Mouse (Mus musculus) spleen, embryonic (tissue): ENCODE measurements around the gene Atrnl1.

Source experiments
- CTCF ChIA-PET: fragments of 350-600 bp; sonication (Branson Sonifier 250); formaldehyde crosslinking; loops from one replicate; lab custom pipeline; 2022; lab: Charles Lee

Atrnl1 gene

DNA sequence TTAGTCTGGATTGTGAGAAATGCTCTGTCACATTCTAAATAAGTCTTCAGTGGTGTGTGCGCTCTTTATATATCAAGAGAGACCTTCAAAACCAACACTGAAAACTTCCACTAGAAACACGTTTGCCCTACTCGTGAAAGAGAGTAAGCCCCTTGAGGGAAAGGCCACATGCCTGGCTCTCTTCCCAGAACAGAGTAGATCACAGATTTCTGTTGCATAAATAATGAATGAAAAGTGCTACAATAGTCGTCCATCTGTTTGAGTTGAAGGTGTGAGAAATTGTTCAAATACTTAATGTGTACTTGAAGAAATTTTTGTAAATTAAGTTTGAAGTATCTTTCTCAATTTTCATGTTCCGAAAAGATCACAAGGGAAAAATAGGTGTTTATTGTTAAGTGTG is 312.2 kb downstream of the Atrnl1 start:
- CTCF ChIA-PET: no interaction called here

DNA sequence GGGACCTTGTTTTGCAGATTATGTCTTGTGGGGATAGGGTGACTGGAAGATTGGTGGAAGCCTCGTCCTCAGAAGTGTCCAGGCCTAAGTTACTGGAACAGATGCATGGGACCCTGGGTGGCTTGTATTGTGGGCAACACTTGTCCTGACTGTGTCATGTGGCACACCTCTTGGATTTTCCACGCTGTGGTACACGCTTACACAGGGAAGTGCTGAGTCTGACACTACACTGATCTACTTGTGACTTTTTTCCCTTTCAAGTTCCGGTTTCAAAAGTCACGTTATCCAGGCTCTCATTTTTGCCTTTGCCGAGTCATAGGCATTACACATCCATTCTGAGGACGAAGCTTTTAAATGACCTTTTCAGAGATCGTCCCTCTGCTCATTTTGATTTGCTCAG is 314.0 kb downstream of the Atrnl1 start:
- CTCF ChIA-PET: no interaction called here

DNA sequence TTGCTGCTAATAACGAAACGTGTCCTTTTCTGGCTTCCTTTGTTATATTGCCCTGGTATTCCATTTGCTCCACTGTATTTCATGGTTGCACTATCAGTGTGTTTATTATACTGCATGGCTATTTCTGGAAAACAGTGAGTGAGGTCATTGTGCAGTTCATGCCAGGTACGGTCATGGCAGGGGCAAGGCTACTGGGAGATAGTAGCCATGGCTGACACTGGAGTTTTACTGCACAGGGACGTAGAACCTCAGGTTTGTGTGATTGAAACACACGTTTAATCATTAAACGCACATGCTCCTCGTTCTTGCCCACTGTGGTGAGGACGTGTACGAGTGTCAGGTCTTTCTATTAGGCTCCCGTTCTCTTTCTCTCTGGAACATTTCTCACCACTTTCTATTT is 314.8 kb downstream of the Atrnl1 start:
- CTCF ChIA-PET: no interaction called here

DNA sequence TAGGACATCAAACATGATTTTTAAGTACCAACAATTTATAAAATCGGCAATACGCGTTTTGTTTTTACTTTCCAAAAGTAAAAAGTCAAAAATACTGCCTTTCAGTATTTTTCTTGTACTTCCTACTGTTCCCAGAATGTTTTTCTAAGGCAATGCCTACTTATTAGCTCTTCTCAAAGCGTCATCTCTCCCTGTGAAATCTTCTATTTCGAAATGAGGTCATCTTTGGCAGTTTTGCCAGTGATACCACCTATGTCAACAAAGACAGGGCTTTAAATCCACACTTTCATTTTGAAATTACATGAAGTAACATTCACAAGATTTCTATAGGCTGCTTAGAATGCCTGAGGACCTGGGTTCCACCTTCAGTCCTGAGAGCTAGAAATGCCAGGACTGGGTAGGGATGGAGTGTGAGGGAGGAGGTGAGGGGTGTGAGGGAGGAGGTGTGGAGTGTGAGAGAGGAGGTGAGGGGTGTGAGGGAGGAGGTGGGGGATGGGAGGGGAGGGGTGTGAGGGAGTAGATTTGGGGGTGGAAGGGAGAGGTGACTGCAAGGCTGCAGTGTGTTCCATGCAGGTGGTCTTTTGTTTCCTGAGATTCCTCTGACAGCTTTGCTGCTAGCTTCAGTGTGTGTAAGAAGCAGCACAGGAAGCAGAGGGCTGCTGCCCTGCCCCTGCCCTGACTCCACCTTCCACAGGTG is 315.5 kb downstream of the Atrnl1 start:
- CTCF ChIA-PET: no interaction called here

DNA sequence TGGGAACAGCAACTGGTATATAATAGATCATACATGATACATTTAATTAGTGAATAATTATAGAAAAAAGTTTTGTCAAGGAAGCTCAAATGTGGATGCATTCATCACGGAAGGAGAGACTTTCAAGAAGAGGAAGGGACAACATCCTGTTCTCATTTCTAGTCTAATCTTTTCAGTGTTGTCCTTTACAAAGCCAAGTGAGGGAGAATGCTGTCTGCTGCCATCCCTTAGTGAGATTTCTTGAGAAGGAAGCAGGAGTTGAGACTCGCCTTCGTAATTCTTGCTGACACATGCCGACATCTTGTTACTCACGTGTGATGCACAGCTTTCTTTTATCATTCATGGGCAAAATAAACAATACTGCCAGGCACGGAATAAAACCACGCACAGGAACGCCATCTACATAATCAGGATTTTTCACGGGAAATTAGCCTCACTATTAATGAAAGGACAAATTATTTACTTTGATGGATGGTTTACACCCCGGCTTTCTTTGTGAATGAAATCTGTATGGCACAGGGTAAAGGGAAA is 316.2 kb downstream of the Atrnl1 start:
- CTCF ChIA-PET: no interaction called here

DNA sequence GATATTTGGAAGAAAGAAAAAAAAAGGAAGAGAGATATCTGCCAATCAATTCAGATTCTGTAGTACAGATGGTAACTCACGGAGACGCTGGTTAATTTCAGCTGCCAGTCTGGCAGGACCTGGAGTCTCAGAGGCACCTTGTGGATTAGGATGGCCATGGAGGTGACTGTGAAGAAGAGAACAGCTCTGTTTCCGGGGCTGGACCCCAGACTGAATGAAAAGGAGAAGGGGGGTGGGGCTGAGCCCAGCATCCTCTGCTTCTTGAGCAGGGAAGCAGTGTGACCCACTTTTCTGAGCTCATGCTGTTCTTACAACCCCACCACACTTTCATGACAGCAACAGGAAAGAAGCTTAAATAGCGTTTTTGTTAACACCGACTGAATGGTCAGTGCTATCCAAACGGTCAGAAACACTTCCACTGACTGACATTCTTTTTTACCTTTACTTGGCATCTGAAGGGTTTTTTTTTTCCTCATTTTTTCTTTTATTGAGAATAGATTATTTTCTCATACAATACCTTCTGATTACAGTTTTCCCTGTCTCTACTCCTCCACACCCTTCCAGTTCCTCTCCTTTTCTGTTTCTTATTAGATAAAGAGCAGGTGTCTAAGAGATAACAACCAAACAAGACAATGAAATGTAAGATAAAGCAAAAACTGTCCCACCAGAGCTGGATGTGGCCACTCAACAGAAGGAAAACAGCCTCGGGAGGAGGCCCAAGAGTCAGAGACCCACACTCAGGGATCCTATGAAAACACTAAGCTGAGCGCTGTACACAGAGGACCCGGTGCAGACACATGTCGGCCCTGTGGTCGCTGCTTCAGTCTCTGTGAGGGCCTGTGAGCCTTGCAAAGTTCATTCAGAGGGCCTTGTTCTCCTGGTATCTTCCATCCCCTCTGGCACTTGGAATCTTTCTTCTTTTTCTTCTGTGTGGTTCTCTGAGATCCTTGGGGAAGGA is 317.0 kb downstream of the Atrnl1 start:
- CTCF ChIA-PET: no interaction called here

DNA sequence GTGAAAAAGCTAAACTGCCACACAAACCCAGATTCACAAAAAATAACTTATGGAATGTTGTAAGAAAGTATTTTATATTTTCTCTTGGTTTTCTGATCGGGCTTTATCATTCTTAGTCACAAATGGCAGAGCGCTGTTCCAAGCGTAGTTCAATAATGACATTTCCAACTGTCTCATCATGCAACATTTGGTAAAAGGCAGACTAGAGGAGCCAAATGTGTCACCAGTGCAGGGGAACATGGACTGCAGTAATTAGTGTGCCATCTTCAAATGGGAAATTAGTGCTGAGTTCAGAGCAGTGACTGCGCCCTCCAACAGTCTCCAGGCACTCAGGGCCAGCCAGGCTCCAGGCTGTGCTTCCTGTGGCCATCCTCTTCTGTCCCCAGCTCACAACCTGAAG is 320.8 kb downstream of the Atrnl1 start:
- CTCF ChIA-PET: no interaction called here

DNA sequence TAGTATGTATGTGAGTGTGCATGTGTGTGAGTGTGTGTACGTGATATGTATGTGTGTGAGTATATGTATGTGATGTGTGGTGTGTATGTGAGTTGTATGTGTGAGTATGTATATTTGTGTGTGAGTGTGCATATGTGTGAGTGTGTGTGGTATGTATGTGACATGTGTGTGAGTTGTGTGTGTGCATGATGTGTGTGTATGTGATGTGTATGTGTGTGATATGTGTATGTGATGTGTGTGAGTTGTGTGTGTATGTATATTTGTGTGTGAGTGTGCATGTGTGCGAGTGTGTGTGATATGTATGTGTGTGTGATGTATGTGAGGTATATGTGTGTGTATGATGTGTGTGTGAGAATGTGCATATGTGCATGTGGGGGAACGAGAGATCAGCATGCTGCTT is 326.0 kb downstream of the Atrnl1 start:
- CTCF ChIA-PET: no interaction called here

DNA sequence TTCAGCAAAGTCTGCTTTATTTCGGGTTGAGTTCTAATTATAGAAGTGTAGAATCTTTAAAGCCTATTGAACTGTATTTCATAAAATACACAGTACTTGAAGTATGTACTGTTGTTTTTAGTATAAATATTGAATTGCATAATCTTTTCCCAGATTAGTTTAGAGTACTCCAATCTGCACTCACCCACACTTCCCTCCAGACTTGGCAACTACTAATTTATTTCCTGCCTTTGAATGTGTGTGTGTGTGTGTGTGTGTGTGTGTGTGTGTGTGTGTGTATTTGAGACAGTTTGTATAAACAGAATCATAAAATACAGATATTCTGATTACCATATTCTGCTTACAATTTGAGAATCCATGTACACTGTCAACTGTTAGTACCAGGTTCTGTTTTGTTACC is 328.3 kb downstream of the Atrnl1 start:
- CTCF ChIA-PET: no interaction called here

DNA sequence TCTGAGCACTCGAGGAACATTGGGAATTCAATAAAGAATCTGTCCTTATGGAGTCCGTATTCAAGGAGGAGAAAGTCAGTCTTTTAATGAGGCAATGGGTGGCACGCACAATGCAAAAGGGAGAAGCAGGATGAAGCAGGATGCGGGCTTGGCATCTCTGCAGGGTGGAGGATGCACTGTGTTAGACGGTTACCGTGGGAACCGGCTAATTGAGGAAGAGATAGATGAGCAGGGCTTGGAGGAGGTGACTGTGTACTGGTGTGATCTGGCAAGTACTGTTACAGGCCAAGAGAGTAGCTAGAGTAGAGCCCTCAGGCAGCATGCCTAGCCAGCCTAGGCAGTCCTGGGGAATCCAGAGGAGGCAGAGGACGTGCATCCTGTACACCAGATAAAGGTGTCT is 330.7 kb downstream of the Atrnl1 start:
- CTCF ChIA-PET: no interaction called here

DNA sequence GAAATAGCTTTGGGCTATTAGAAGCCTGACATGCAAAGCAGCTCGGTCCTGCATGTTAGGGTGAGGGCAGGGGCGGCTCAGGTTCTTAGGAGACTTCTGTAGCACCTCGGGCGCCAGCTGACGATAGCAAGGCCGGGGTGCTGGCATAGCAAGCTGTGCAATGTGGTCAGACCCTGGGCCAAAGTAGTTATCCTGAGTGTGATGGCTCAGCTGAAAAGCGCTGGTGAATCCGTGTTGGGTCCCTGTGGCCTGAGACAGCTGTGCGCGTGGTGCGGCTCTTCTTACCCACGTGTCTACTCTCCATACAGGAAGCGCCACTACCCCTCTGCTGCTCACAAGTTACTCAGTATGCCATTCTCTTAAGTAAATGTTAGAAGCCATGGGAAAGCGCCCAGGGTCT is 331.4 kb downstream of the Atrnl1 start:
- CTCF ChIA-PET: no interaction called here

DNA sequence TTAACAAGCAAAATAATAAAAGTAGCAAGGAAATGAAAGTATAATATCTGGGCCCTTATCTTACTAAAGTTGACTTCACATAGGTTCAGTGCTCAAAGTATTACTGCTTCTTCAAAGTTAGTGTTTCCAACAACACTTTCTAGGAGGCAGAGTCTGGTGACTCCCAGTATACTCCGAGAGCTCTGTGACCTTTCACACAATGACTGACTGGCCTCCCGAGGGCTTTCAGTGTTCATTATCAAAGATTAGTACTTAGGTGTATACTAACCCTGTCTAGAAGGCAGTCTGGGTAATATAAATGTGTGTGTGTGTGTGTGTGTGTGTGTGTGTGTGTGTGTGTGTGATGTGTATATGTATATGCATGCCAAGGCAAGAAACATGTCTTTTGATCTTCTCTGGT is 332.5 kb downstream of the Atrnl1 start:
- CTCF ChIA-PET: no interaction called here

DNA sequence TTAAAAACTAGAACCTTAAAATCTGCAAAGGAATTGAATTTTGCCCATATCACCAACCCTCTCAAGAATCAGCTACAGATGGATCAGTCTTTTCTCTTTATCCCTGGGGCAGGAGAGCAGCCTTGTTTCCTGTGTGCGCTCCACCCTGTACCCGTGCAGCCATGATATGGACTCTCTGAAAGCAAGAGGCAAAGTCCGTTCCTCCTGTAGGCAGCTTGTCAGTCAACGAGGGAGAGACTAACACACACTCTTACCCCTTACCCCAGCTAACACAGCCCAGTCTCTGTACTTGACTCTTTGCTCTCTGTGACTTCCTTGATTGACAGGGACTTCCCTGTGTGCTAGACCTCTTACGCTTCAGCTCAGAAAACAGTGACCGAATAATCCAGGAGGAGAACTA is 333.8 kb downstream of the Atrnl1 start:
- CTCF ChIA-PET: interaction anchor here (0.6 kb wide), 1 partner anchor 498 kb away, joined by 4 read pairs; no protein-coding TSS in a partner anchor

DNA sequence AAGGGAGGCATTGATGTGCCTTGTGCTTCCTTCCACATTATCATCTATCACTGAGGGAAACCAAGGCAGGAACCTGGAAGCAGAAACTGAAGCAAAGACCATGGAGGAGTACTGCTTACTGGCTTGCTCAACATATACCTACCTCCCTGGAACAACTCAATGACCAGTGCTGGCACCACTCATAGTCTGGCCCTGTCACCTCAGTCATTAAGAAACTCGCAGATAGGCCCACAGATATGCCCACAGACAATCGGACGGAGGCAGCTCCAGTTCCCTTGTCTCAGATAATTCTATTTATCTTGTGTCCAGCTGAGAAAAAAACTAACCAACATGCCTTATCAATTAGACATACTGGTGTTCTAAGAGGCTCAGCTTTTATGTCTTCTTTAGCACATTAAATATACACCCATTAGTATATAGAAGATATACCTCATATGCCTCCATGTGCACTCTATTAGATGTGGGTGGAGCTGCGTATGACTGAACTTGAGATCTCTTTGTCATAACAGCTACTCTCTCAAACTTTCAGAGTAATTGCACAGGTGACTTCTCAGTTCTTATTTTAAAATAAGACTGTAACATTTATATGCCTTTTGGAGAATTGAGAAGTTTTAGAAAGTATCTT is 334.9 kb downstream of the Atrnl1 start:
- CTCF ChIA-PET: no interaction called here

DNA sequence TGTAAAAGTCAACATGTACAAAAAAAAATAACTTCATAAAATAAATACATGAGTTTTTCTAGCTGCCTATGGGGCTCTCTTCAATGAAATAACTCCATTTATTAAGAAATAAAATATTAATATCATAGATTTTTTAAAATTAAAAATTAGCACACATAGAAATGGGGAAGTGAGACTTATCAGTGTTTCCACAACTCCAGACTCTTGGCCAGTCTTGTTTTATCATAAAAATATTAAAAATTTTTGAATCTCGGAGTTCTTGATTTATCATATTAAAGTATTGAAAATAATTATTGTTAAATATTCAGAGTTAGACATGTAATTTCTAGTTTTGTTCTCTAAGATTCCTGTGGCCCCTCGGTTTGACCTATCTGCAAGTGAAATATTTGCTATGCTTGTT is 337.7 kb downstream of the Atrnl1 start:
- CTCF ChIA-PET: no interaction called here

DNA sequence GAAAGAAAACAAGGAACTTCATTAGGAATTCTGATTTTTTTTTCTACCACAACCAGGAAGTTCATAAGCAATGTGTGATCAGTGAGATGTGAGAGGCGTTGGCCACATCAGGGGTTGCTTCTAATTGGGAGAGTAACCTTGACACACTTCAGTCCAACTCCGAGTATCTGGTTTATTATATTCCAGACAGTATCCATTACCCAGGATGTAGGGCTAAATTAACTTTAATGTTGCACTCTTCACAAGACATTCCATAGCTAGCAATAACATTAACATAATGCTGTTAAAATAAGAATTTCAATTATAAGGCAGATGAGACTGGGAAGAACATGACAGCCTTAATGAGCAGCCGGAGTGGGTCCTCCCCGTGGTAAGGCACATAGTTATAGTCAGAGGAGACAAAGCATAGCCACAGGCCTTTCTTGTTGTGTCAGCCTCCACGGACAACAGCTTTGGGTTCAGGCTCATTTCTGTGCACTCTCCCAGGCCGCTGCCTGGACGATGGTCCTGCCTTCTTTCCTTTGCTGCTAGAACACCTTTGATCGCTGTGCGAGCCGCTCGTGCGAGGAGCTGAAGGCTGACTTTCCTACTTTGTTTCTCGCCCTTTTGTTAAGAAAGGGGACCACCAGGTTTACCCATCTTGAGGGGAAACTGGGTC is 338.6 kb downstream of the Atrnl1 start:
- CTCF ChIA-PET: no interaction called here

DNA sequence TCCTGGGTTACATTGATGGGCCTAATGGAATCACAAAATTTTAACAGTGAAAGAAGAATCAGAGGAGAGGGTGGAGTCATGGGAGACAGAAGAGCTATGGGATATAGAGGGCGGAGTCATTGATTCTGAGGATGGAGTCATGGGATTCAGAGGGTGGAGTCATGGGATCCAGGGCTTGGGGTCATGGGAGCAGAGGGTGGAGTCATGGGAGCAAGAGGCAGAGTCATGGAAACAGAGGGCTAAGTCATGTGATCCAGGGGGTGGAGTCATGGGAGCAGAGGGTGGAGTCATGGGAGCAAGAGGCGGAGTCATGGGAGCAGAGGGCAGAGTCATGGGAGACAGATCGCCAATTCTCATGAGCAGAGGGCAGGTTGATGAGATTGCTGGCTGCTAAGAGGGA is 343.3 kb downstream of the Atrnl1 start:
- CTCF ChIA-PET: no interaction called here

DNA sequence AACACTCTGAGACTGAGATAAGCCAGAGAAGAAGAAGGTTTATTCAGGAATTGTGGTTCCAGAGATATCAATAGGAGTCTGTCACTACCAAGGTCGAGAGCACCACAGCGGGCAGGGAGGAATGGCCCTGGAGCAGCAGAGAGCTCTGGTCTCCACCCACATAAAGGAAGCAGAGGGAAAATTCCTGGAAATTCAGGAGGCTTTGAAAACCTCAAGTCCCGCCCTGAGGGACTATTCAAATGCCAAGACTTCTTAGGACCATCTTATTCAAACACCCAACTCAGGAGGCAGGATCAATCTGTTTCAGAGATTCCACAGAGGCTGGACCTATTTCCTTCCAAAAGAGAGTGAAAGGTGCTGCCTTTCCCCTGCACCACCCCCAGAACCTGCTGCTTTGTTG is 345.6 kb downstream of the Atrnl1 start:
- CTCF ChIA-PET: no interaction called here

DNA sequence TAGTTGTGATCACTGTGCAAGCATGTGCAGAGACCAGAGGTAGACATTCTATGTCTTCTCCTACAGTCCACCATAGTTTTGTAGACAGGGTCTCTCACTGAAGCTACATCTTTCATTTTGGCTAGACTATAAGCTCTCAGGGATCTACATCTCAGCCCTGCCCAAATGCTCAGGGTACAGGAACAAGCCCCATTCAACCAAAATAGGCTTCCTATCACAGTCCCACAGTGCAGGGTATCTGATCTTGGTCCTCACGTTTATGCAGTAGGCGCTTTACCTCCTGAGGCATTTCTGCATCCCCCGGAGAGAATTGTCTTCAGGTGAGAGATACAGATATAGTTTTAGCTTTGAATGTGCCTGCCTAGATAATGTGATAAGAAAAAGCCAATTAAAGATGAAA is 346.5 kb downstream of the Atrnl1 start:
- CTCF ChIA-PET: no interaction called here

DNA sequence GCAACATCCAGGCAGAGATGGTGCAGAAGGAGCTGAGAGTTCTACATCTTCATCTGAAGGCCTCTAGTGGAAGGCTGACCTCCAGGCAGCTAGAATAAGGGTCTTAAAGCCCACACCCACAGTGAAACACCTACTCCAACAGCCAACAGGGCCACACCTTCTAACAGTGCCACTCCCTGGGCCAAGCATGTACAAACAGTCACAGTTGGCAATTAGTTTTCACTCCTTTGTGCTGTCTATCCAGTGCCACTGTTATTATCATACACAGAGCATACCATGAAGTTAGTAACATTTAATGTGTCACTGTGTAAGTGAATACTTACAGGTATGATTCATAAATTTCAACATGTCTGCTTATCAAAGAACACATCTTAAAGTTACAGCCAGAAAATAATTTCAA is 347.3 kb downstream of the Atrnl1 start:
- CTCF ChIA-PET: no interaction called here

DNA sequence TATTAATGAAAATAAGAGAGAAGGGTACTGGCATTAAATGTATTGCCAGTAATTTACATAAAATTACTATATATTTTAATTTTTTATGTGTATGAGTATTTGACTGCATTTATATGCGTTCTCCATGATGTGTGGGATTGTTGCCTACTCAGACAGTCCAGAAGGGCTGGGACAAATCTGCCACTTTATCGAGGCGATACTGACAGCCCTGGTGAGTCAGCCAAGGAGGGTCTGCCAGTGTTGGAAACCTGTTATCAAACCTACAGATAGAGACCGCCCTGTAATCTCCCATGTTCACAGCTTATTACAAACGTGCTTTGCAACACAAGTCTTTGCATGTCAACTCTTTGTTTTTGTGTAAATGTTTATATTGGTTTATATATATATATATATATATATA is 347.9 kb downstream of the Atrnl1 start:
- CTCF ChIA-PET: no interaction called here

DNA sequence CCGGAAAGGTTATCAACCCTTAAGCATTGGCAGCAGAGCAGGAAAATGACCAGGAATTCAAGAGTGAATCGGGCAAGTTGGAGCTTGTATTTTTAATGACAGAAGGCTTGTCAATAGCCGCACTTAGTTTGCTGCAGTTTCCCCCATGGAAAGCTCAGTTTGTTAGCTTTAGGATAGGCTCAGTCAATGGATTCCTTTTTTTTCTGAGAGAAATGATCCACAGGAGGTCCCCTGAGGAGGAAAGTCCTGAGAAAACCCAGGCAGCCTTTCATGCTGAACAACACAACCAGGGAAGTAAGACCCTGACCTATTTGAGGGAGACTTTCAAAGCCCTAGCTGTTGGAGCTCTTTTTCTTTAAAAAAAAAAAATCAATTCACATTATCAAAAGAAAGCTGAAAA is 350.5 kb downstream of the Atrnl1 start:
- CTCF ChIA-PET: interaction anchor here (0.6 kb wide), 1 partner anchor 1201 kb away, joined by 5 read pairs; no protein-coding TSS in a partner anchor
